Mouse (Mus musculus) hindlimb bud, embryonic 11.5 days (tissue): ENCODE measurements at regions not wholly inside any gene's neighbourhood (a gene's known extent, or its start where the extent isn't known, plus 50 kb on each side); places are given as distances from the start of the nearest gene placed in this dataset.
A peak's percentile ranks its signal among the peaks of the same experiment; 100 is the strongest.

Experiments used
- DNase-seq: peaks from one replicate; pipeline ENCODE4 v3.0.0-alpha.2; 2012; ENCODE audit warnings: low read depth, low spot score; ENCODE audit errors: extremely low spot score

DNA sequence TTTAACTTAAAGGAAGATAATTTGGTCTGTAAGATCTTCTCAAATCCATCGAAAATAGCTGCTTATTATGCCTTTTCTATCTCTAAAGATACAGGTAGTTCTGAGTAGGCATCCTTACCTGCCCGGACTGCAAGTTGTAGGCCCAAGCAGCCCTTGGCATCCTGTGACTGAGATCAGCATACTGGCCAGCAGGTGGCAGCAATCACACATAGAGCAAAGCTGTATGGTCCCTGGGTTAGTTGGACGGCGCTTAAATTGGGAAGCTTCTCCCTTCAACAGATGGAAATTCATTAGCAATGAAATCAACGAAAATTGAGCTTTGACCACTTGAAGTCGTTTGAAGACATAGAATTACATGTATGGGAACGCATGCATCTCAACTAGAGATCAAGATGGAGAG is 61.0 kb downstream of the Ccng2 start:
- peak; percentile 46 for DNase-seq

DNA sequence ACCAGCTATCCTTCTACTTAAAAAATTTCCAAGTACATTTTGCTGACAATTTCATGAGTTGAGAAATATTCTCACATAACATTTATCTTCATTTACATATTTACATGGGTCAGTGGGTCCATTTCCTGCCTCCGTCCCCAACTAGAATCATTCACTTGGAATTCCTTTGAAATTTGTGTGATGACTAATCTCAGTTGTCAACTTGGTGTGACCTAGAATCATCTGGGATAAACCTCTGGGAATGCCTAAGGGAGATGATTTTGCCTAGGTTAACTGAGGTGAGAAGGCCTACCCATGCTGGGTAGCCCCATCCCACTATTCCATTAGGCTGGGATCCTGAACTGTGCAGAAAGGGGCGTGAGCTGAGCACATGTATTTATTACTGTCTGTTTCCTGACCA is 63.8 kb downstream of the Ccng2 start:
- no peak for DNase-seq

DNA sequence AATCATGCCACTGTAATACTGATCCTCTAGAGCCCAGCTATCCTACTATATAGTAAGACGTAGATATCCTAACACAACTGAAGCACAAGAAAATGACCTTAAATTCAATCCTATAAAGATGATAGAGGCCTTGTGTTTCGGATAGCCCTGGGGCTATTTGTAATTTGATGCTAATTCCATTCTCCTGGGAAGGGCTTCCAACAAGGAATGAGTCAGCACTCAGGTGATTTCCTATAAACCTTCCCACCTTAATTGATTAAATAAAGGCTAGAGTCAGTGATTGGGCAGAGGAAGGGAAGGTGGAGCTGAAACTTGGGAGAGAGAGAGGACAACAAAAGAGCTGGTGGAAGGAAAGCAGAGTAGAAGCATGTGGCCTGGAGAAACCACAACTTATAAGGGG is 86.0 kb downstream of the Ccng2 start:
- DNase-seq = no peak
